Mouse (Mus musculus) cerebellum, adult 2 months (tissue): ENCODE data around the gene Slc26a6.

Source experiments
- CTCF ChIP-seq: fragments of 200-500 bp; IDR thresholded peaks from 2 replicates; pipeline ENCODE4 v1.5.1; 2011; ENCODE audit warnings: low read depth, mild to moderate bottlenecking, control low read depth, low read length, moderate library complexity, borderline replicate concordance; ENCODE audit not compliant: insufficient read depth
- POLR2A ChIP-seq: fragments of 200-500 bp; IDR thresholded peaks from 2 replicates; pipeline ENCODE4 v1.6.1; 2011; ENCODE audit warnings: low read length, control low read depth, borderline replicate concordance; ENCODE audit not compliant: insufficient read depth

DNA sequence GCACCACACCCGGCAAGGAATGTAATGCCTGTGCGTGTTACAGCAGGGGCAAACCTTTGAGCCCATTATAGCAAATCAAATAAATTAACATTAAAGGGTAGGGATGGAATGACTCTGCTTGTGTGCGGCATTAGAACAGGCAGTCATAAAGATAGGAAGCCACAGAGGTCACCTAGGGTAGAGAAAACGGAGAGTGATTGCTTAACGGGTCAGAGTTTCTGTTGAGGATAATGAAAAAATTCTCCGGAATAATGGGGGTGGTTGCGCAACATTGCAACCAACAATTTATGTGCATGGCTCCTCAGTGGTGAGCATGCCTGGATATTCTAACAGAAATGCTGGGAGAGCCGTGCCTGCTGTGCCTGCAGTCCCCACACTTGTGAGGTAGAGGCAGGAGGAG, 72.8 kb downstream of the Slc26a6 start:
- TF ChIP-seq POLR2A, result no peak
- no peak for TF ChIP-seq CTCF
